Mouse (Mus musculus) CD4-positive naive resting alpha-beta T cell, adult 76 days (primary cell): ENCODE measurements around the gene 1500009L16Rik. TPM values are rescaled to one million over a fixed set of nuclear protein-coding genes. Genes with fewer than 3 reads are reported as not detected.

Experiments used
- total RNA-seq: library from RNA; stranded (reverse); gene quantifications from one replicate; pipeline ENCODE4 v1.2.4, GENCODE M21; 2023

Gene 1500009L16Rik
- total RNA-seq = not detected

DNA sequence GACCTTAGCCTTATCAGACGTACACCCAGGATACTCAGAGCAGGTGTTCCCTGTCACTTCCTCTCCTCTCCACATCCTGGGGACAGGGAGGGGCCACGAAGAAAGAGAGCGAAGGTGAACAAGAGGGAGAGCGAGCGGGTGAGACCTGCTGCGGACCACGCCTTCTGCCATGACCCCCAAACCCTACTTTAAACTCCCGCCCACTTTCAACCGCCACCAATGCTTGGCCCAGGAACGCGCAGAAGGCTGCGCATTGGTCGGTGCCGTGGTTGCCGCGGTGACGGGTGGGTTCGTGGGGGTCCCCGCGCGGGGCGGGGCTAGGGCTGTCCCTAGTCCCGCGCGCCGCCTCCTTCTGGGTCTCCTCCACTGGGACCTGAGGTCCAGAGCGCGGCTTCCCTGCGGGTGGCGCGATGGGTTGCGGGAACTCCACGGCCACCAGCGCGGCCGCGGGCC, at the start of gene 1500009L16Rik:
Gene 1500009L16Rik (plus strand): TSS at position 287 of the 453 bp plus-strand sequence.

Other genes starting within 250 kb of the 1500009L16Rik start
- not detected for gene Aldh1l2, start 188.7 kb upstream of the 1500009L16Rik start, total RNA-seq
- gene Washc4, start 179.1 kb upstream of the 1500009L16Rik start, total RNA-seq = 49.2 TPM
- gene Appl2, start 74.1 kb upstream of the 1500009L16Rik start, total RNA-seq = 58.8 TPM